Mouse (Mus musculus) forebrain, embryonic 13.5 days (tissue): ENCODE results near the gene Lrrc58. TPM values are rescaled to one million over a fixed set of nuclear protein-coding genes. Genes with fewer than 3 reads are reported as not detected.
A peak's percentile ranks its signal among the peaks of the same experiment; 100 is the strongest.

Source experiments
- ATAC-seq: fragments of 200-750 bp; cut with Nextera tagmentation; 2 replicates; pipeline ENCODE4 v1.8.0; 2017
- H3K27ac ChIP-seq: fragments of 300-500 bp; sonication (generic); 2 replicates; pipeline ENCODE4 v1.5.1; 2015; ENCODE audit warnings: inconsistent platforms, mild to moderate bottlenecking, moderate library complexity
- H3K27me3 ChIP-seq: fragments of 300-500 bp; sonication (generic); 2 replicates; pipeline ENCODE4 v1.6.1; 2015; ENCODE audit warnings: mild to moderate bottlenecking, inconsistent platforms
- H3K36me3 ChIP-seq: fragments of 300-500 bp; sonication (generic); 2 replicates; pipeline ENCODE4 v1.6.1; 2015; ENCODE audit warnings: mild to moderate bottlenecking, inconsistent platforms; ENCODE audit not compliant: poor library complexity, severe bottlenecking
- H3K4me1 ChIP-seq: fragments of 300-500 bp; sonication (generic); 2 replicates; pipeline ENCODE4 v1.6.1; 2015; ENCODE audit warnings: inconsistent platforms
- H3K4me2 ChIP-seq: fragments of 300-500 bp; sonication (generic); 2 replicates; pipeline ENCODE4 v1.6.1; 2015; ENCODE audit warnings: inconsistent platforms, mild to moderate bottlenecking, moderate library complexity
- H3K4me3 ChIP-seq: fragments of 300-500 bp; sonication (generic); 2 replicates; pipeline ENCODE4 v1.5.1; 2015; ENCODE audit warnings: mild to moderate bottlenecking, inconsistent platforms
- H3K9ac ChIP-seq: fragments of 300-500 bp; sonication (generic); 2 replicates; pipeline ENCODE4 v1.6.1; 2015; ENCODE audit warnings: mild to moderate bottlenecking, inconsistent platforms
- H3K9me3 ChIP-seq: fragments of 300-500 bp; sonication (generic); replicated peaks from 2 replicates; pipeline ENCODE4 v1.6.1; 2016; ENCODE audit warnings: inconsistent platforms
- WGBS: fragments of 180-500 bp; shearing (Covaris S2); methylation state at CpG from one replicate; pipeline ENCODE4 v1.1.7; 2015; 5-methylcytosine and 5-hydroxymethylcytosine counted together
- polyA plus RNA-seq: library from polyadenylated mRNA; unstranded; fragments of >200 nt; fragmentation: Nextera tagmentation; extraction: Ambion mirVana; gene quantifications from 2 replicates; pipeline ENCODE4 v1.2.1, GENCODE M21; 2015

Gene Lrrc58
- polyA plus RNA-seq, 1 experiment from 2014 or later = 55.3 TPM

- Histone ChIP-seq H3K9ac (no peak overlapping the region), H3K27ac (no peak overlapping the region), H3K4me3 (no peak overlapping the region), H3K4me1 (peaks cover 39% of the 10 kb centered on the region), H3K27me3 (no peaks in the 10 kb centered on the region), H3K4me2 (peak overlapping the region; percentile 76), H3K9me3 (no peaks in the 10 kb centered on the region), H3K36me3 (peaks cover 3% of the 10 kb centered on the region; the same call in 1 of the 2 replicates)
- 72% methylated on average over 4 of the region's 4 CpGs for WGBS
- no peak for ATAC-seq
Measured at GRCm38 (mm10) chr16:37871112-37871715, 3.0 kb downstream of the Lrrc58 start.

- Histone ChIP-seq H3K4me2 (no peak overlapping the region), H3K27ac (no peak overlapping the region), H3K4me1 (peaks cover 33% of the 10 kb centered on the region), H3K36me3 (peaks cover 24% of the 10 kb centered on the region), H3K9me3 (no peaks in the 10 kb centered on the region), H3K9ac (no peak overlapping the region), H3K27me3 (no peaks in the 10 kb centered on the region), H3K4me3 (no peak overlapping the region)
- no peak for ATAC-seq
- WGBS = 79% methylated on average over 4 of the region's 4 CpGs
Measured at GRCm38 (mm10) chr16:37874501-37875235, 6.5 kb downstream of the Lrrc58 start.

- Histone ChIP-seq H3K27ac (no peak overlapping the region), H3K36me3 (peaks cover 51% of the 10 kb centered on the region), H3K4me3 (no peak overlapping the region), H3K27me3 (no peaks in the 10 kb centered on the region), H3K9ac (no peak overlapping the region), H3K4me2 (no peak overlapping the region), H3K9me3 (no peaks in the 10 kb centered on the region), H3K4me1 (peaks cover 11% of the 10 kb centered on the region; the same call in 1 of the 2 replicates)
- WGBS = 97% methylated on average over 3 of the region's 3 CpGs
- ATAC-seq = no peak
Measured at GRCm38 (mm10) chr16:37877406-37877805, 9.2 kb downstream of the Lrrc58 start.

GRCm38 (mm10) chr16:37878951-37879505 is 10.8 kb downstream of the Lrrc58 start:
- Histone ChIP-seq H3K36me3 (peaks cover 63% of the 10 kb centered on the region), H3K9ac (no peak overlapping the region), H3K27ac (no peak overlapping the region), H3K27me3 (no peaks in the 10 kb centered on the region), H3K9me3 (no peaks in the 10 kb centered on the region), H3K4me3 (no peak overlapping the region), H3K4me2 (no peak overlapping the region), H3K4me1 (peaks cover 5% of the 10 kb centered on the region; the same call in 1 of the 2 replicates)
- WGBS = 83% methylated on average over 7 of the region's 7 CpGs
- ATAC-seq = no peak

GRCm38 (mm10) chr16:37879750-37880419 is 11.7 kb downstream of the Lrrc58 start:
- Histone ChIP-seq H3K36me3 (peaks cover 67% of the 10 kb centered on the region), H3K4me2 (no peak overlapping the region), H3K9ac (no peak overlapping the region), H3K4me3 (no peak overlapping the region), H3K4me1 (peaks cover 1% of the 10 kb centered on the region; the same call in 1 of the 2 replicates), H3K27me3 (no peaks in the 10 kb centered on the region), H3K27ac (no peak overlapping the region), H3K9me3 (no peaks in the 10 kb centered on the region)
- 93% methylated on average over 4 of the region's 4 CpGs for WGBS
- no peak for ATAC-seq

GRCm38 (mm10) chr16:37881168-37881567 is 13.0 kb downstream of the Lrrc58 start:
- Histone ChIP-seq H3K4me3 (no peak overlapping the region), H3K4me2 (no peak overlapping the region), H3K27me3 (no peaks in the 10 kb centered on the region), H3K4me1 (no peaks in the 10 kb centered on the region), H3K9ac (no peak overlapping the region), H3K36me3 (peaks cover 67% of the 10 kb centered on the region), H3K27ac (no peak overlapping the region), H3K9me3 (no peaks in the 10 kb centered on the region)
- ATAC-seq = no peak
- 90% methylated on average over 2 of the region's 2 CpGs for WGBS

- no peak for ATAC-seq
- H3K4me3 ChIP-seq = no peak overlapping the region
- H3K4me2 ChIP-seq = no peak overlapping the region
- no peak overlapping the region for H3K9ac ChIP-seq
- no peak overlapping the region for H3K27ac ChIP-seq
- no peaks in the 10 kb centered on the region for H3K9me3 ChIP-seq
- peaks cover 21% of the 10 kb centered on the region for H3K4me1 ChIP-seq
- no peaks in the 10 kb centered on the region for H3K27me3 ChIP-seq
- WGBS = 95% methylated on average over 3 of the region's 3 CpGs
- peaks cover 9% of the 10 kb centered on the region for H3K36me3 ChIP-seq
Measured at GRCm38 (mm10) chr16:37888986-37889385, 20.8 kb downstream of the Lrrc58 start.

GRCm38 (mm10) chr16:37892667-37893066 is 24.5 kb downstream of the Lrrc58 start:
- 14% methylated on average over 2 of the region's 2 CpGs for WGBS
- no peaks in the 10 kb centered on the region for H3K27me3 ChIP-seq
- H3K9me3 ChIP-seq = no peaks in the 10 kb centered on the region
- H3K4me3 ChIP-seq = no peak overlapping the region
- no peak overlapping the region for H3K4me2 ChIP-seq
- H3K4me1 ChIP-seq = peaks cover 27% of the 10 kb centered on the region
- no peak overlapping the region for H3K9ac ChIP-seq
- peaks cover 5% of the 10 kb centered on the region for H3K36me3 ChIP-seq
- peak; percentile 83 for ATAC-seq
- H3K27ac ChIP-seq = peak overlapping the region; percentile 75

GRCm38 (mm10) chr16:37893381-37893780 is 25.2 kb downstream of the Lrrc58 start:
- Histone ChIP-seq H3K27me3 (no peaks in the 10 kb centered on the region), H3K4me2 (no peak overlapping the region), H3K27ac (peak overlapping the region; percentile 75), H3K36me3 (peaks cover 5% of the 10 kb centered on the region), H3K9ac (no peak overlapping the region), H3K9me3 (no peaks in the 10 kb centered on the region), H3K4me1 (peaks cover 27% of the 10 kb centered on the region), H3K4me3 (no peak overlapping the region)
- WGBS = 63% methylated on average over 6 of the region's 6 CpGs
- peak; percentile 50; the same call in 1 of the 2 replicates for ATAC-seq

GRCm38 (mm10) chr16:37893942-37894341 is 25.8 kb downstream of the Lrrc58 start:
- Histone ChIP-seq H3K9me3 (no peaks in the 10 kb centered on the region), H3K27ac (no peak overlapping the region), H3K27me3 (no peaks in the 10 kb centered on the region), H3K36me3 (peaks cover 3% of the 10 kb centered on the region), H3K4me2 (no peak overlapping the region), H3K4me3 (no peak overlapping the region), H3K4me1 (peaks cover 27% of the 10 kb centered on the region), H3K9ac (no peak overlapping the region)
- no peak for ATAC-seq
- 83% methylated on average over 2 of the region's 2 CpGs for WGBS

GRCm38 (mm10) chr16:37898790-37899189 is 30.6 kb downstream of the Lrrc58 start:
- no peak for ATAC-seq
- H3K4me2 ChIP-seq = no peak overlapping the region
- H3K4me1 ChIP-seq = peaks cover 8% of the 10 kb centered on the region
- no peaks in the 10 kb centered on the region for H3K9me3 ChIP-seq
- no peaks in the 10 kb centered on the region for H3K36me3 ChIP-seq
- WGBS = 88% methylated on average over 5 of the region's 5 CpGs
- no peaks in the 10 kb centered on the region for H3K27me3 ChIP-seq
- H3K27ac ChIP-seq = no peak overlapping the region
- no peak overlapping the region for H3K4me3 ChIP-seq
- no peak overlapping the region for H3K9ac ChIP-seq

GRCm38 (mm10) chr16:37899357-37899756 is 31.2 kb downstream of the Lrrc58 start:
- no peak overlapping the region for H3K4me3 ChIP-seq
- H3K27ac ChIP-seq = no peak overlapping the region
- 37% methylated on average over 2 of the region's 2 CpGs for WGBS
- H3K9me3 ChIP-seq = no peaks in the 10 kb centered on the region
- H3K9ac ChIP-seq = no peak overlapping the region
- no peaks in the 10 kb centered on the region for H3K36me3 ChIP-seq
- ATAC-seq = no peak
- no peaks in the 10 kb centered on the region for H3K27me3 ChIP-seq
- H3K4me1 ChIP-seq = peaks cover 4% of the 10 kb centered on the region; the same call in 1 of the 2 replicates
- H3K4me2 ChIP-seq = no peak overlapping the region
